Mouse (Mus musculus) layer of hippocampus, adult 8-10 months (tissue): ENCODE results near the gene Bri3. TPM values are rescaled to one million over a fixed set of nuclear protein-coding genes. Genes with fewer than 3 reads are reported as not detected.
"Not testable (repeated sequence)": the region's sequence is repeated elsewhere in the genome, so short reads cannot be mapped to it uniquely, and the experiment has no call there.

ENCODE experiments used
- DNase-seq, 2 experiments: peaks; one replicate each; pipeline ENCODE4 v3.0.0; 2022; ENCODE audit warnings: low spot score in 2 of 2
- total RNA-seq, 4 experiments: library from RNA; stranded (reverse); gene quantifications; 2 replicates each; pipeline ENCODE4 v1.2.4; 2022

Gene Bri3
- total RNA-seq, 4 experiments from 2014 or later = 55.7 to 78.1 (median 67.5) TPM

- DNase-seq = no peak
Measured at GRCm38 (mm10) chr5:144357551-144357880, 113.3 kb downstream of the Bri3 start.

- peak; percentile 8 to 12 for DNase-seq
Measured at GRCm38 (mm10) chr5:144357881-144358591, 113.8 kb downstream of the Bri3 start, which contains the start of gene Baiap2l1. Baiap2l1 (minus strand) TSS chr5:144358112.

GRCm38 (mm10) chr5:144358592-144358917, 114.3 kb downstream of the Bri3 start:
- DNase-seq = no peak

GRCm38 (mm10) chr5:144359886-144360285, 115.6 kb downstream of the Bri3 start:
- no peak for DNase-seq

GRCm38 (mm10) chr5:144360346-144360745, 116.1 kb downstream of the Bri3 start:
- no peak for DNase-seq

- DNase-seq = no peak
Measured at GRCm38 (mm10) chr5:144364680-144365357, 120.6 kb downstream of the Bri3 start.

GRCm38 (mm10) chr5:144366551-144366950, 122.3 kb downstream of the Bri3 start:
- not testable (repeated sequence) for DNase-seq

GRCm38 (mm10) chr5:144368661-144369205, 124.5 kb downstream of the Bri3 start:
- DNase-seq = no peak

GRCm38 (mm10) chr5:144370986-144371385, 126.7 kb downstream of the Bri3 start:
- DNase-seq = no peak

- no peak for DNase-seq
Measured at GRCm38 (mm10) chr5:144372177-144372576, 127.9 kb downstream of the Bri3 start.

GRCm38 (mm10) chr5:144372885-144373284, 128.6 kb downstream of the Bri3 start:
- no peak for DNase-seq

- DNase-seq = no peak
Measured at GRCm38 (mm10) chr5:144379431-144379830, 135.2 kb downstream of the Bri3 start.

- no peak for DNase-seq
Measured at GRCm38 (mm10) chr5:144380689-144381088, 136.5 kb downstream of the Bri3 start.

GRCm38 (mm10) chr5:144381782-144382181, 137.5 kb downstream of the Bri3 start:
- DNase-seq = no peak

- no peak for DNase-seq
Measured at GRCm38 (mm10) chr5:144383936-144384335, 139.7 kb downstream of the Bri3 start.

GRCm38 (mm10) chr5:144387851-144388250, 143.6 kb downstream of the Bri3 start:
- DNase-seq = peak in 1 of 2 experiments; percentile 58

GRCm38 (mm10) chr5:144394142-144394541, 149.9 kb downstream of the Bri3 start:
- DNase-seq = no peak

- DNase-seq = no peak
Measured at GRCm38 (mm10) chr5:144397566-144397965, 153.3 kb downstream of the Bri3 start.

- DNase-seq = no peak
Measured at GRCm38 (mm10) chr5:144400821-144401220, 156.6 kb downstream of the Bri3 start.

- DNase-seq = no peak
Measured at GRCm38 (mm10) chr5:144406256-144406655, 162.0 kb downstream of the Bri3 start.

- DNase-seq = peak; percentile 44 to 51
Measured at GRCm38 (mm10) chr5:144410666-144411065, 166.4 kb downstream of the Bri3 start.

GRCm38 (mm10) chr5:144411702-144412101, 167.5 kb downstream of the Bri3 start:
- no peak for DNase-seq

- no peak for DNase-seq
Measured at GRCm38 (mm10) chr5:144412781-144413180, 168.5 kb downstream of the Bri3 start.
